Mouse (Mus musculus) limb, embryonic 11.5 days (tissue): ENCODE measurements at regions not wholly inside any gene's neighbourhood (a gene's known extent, or its start where the extent isn't known, plus 50 kb on each side); places are given as distances from the start of the nearest gene placed in this dataset.

ENCODE experiments used
- ATAC-seq: fragments of 200-750 bp; cut with Nextera tagmentation; 2 replicates; pipeline ENCODE4 v1.8.0; 2017; ENCODE audit warnings: low read depth; ENCODE audit not compliant: insufficient number of reproducible peaks, low FRiP score, low TSS enrichment
- DNase-seq: peaks from one replicate; pipeline ENCODE4 v3.0.0-alpha.2; 2015; ENCODE audit warnings: low spot score
- H3K27ac ChIP-seq: fragments of 300-500 bp; sonication (generic); replicated peaks from 2 replicates; pipeline ENCODE4 v1.5.1; 2014; ENCODE audit warnings: low read depth, mild to moderate bottlenecking, low read length
- H3K27me3 ChIP-seq: fragments of 300-500 bp; sonication (generic); 2 replicates; pipeline ENCODE4 v1.6.1; 2014; ENCODE audit warnings: mild to moderate bottlenecking, low read length, mixed read lengths; ENCODE audit not compliant: control insufficient read depth, insufficient read depth
- H3K36me3 ChIP-seq: fragments of 300-500 bp; sonication (generic); 2 replicates; pipeline ENCODE4 v1.6.1; 2014; ENCODE audit warnings: mild to moderate bottlenecking, low read length, moderate library complexity, mixed read lengths; ENCODE audit not compliant: control insufficient read depth, insufficient read depth
- H3K4me1 ChIP-seq: fragments of 300-500 bp; sonication (generic); 2 replicates; pipeline ENCODE4 v1.6.1; 2014; ENCODE audit warnings: low read length, mixed read lengths; ENCODE audit not compliant: control insufficient read depth, insufficient read depth
- H3K4me2 ChIP-seq: fragments of 300-500 bp; sonication (generic); 2 replicates; pipeline ENCODE4 v1.6.1; 2014; ENCODE audit warnings: low read depth, mild to moderate bottlenecking, moderate library complexity; ENCODE audit not compliant: severe bottlenecking
- H3K4me3 ChIP-seq: fragments of 300-500 bp; sonication (generic); 2 replicates; pipeline ENCODE4 v1.5.1; 2014; ENCODE audit warnings: low read depth, low read length
- H3K9ac ChIP-seq: fragments of 300-500 bp; sonication (generic); 2 replicates; pipeline ENCODE4 v1.6.1; 2014; ENCODE audit warnings: mild to moderate bottlenecking, low read length
- H3K9me3 ChIP-seq: fragments of 300-500 bp; sonication (generic); 2 replicates; pipeline ENCODE4 v1.6.1; 2016; ENCODE audit warnings: low read length; ENCODE audit not compliant: control insufficient read depth
- WGBS: fragments of 180-500 bp; shearing (Covaris S2); extraction: QIAGEN DNeasy Blood & Tissue Kit; methylation state at CpG from one replicate; pipeline ENCODE4 v1.1.7; 2014; 5-methylcytosine and 5-hydroxymethylcytosine counted together

GRCm38 (mm10) chr8:82529153-82529552, 126.1 kb upstream of the Il15 start:
- H3K9ac ChIP-seq: no peak overlapping the region
- H3K4me2 ChIP-seq: no peak overlapping the region
- H3K9me3 ChIP-seq: no peaks in the 10 kb centered on the region
- H3K4me1 ChIP-seq: no peaks in the 10 kb centered on the region
- WGBS: 87% methylated on average over 3 of the region's 3 CpGs
- ATAC-seq (no peak), DNase-seq (no peak)
- H3K36me3 ChIP-seq: no peaks in the 10 kb centered on the region
- no peak overlapping the region for H3K27ac ChIP-seq
- H3K4me3 ChIP-seq: no peak overlapping the region
- no peaks in the 10 kb centered on the region for H3K27me3 ChIP-seq

DNA sequence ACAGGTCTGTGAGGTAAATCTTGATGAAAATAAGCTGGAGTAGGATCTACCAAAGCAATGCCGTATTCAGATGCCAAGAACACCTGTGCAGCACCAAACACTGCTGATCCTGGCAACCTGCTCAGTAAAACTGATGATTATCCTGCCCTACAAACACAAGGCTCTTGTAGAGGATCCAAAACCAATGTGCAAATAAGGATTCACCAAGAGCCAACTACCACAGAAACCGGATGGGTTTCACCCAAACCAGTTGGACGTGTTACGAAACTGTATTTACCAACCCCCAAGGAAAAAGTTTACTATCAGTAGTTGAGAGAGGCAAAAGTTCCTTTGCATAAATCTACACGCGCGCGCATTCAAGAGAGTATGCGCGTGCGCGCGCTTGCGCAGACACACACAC, 120.8 kb upstream of the Il15 start:
- DNase-seq (no peak), ATAC-seq (no peak)
- Histone ChIP-seq H3K4me2 (no peak overlapping the region), H3K4me1 (no peaks in the 10 kb centered on the region), H3K4me3 (no peak overlapping the region), H3K36me3 (no peaks in the 10 kb centered on the region), H3K9me3 (no peaks in the 10 kb centered on the region), H3K9ac (no peak overlapping the region), H3K27ac (no peak overlapping the region), H3K27me3 (no peaks in the 10 kb centered on the region)
- WGBS: 95% methylated on average over 14 of the region's 14 CpGs

GRCm38 (mm10) chr8:82498496-82498895, 95.5 kb upstream of the Il15 start:
- no peak overlapping the region for H3K4me3 ChIP-seq
- H3K4me1 ChIP-seq: no peaks in the 10 kb centered on the region
- H3K27ac ChIP-seq: no peak overlapping the region
- no peak for DNase-seq
- H3K9me3 ChIP-seq: no peaks in the 10 kb centered on the region
- no peak overlapping the region for H3K9ac ChIP-seq
- H3K27me3 ChIP-seq: no peaks in the 10 kb centered on the region
- ATAC-seq: no peak
- H3K4me2 ChIP-seq: no peak overlapping the region
- H3K36me3 ChIP-seq: no peaks in the 10 kb centered on the region
- 73% methylated on average over 2 of the region's 2 CpGs for WGBS

GRCm38 (mm10) chr8:82477856-82478255, 74.8 kb upstream of the Il15 start:
- Histone ChIP-seq H3K4me3 (no peak overlapping the region), H3K9ac (no peak overlapping the region), H3K27ac (no peak overlapping the region), H3K4me2 (no peak overlapping the region), H3K27me3 (no peaks in the 10 kb centered on the region), H3K9me3 (no peaks in the 10 kb centered on the region), H3K36me3 (no peaks in the 10 kb centered on the region), H3K4me1 (0 out of 2 replicates have a peak, but pooled peaks cover 5% of the 10 kb centered on the region)
- 3% methylated on average over 5 of the region's 5 CpGs for WGBS
- ATAC-seq (no peak), DNase-seq (no peak)

DNA sequence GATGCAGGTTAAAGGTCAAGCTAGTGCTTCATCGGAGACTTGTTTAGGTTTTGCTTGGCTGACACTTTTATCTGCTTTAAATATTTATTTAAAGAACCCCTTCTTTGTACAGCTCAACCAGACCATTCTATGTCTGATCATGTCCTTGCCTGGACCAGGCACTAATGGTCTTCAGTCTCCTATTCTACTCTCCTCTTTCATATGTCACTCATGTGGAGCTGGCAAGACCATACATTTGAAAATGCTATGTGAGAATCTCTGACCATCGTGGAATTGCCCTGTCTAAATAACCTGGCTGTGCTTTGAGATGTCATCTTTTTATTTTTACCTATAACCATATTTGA, 74.4 kb upstream of the Il15 start:
- no peaks in the 10 kb centered on the region for H3K27me3 ChIP-seq
- H3K36me3 ChIP-seq: no peaks in the 10 kb centered on the region
- no peak overlapping the region for H3K4me2 ChIP-seq
- DNase-seq (no peak), ATAC-seq (no peak)
- H3K27ac ChIP-seq: no peak overlapping the region
- H3K4me3 ChIP-seq: no peak overlapping the region
- WGBS: 26% methylated on average over 2 of the region's 2 CpGs
- 0 out of 2 replicates have a peak, but pooled peaks cover 5% of the 10 kb centered on the region for H3K4me1 ChIP-seq
- H3K9me3 ChIP-seq: no peaks in the 10 kb centered on the region
- H3K9ac ChIP-seq: no peak overlapping the region

GRCm38 (mm10) chr8:82476708-82477425, 73.8 kb upstream of the Il15 start:
- Histone ChIP-seq H3K4me1 (0 out of 2 replicates have a peak, but pooled peaks cover 5% of the 10 kb centered on the region), H3K9me3 (no peaks in the 10 kb centered on the region), H3K36me3 (no peaks in the 10 kb centered on the region), H3K27me3 (no peaks in the 10 kb centered on the region), H3K9ac (no peak overlapping the region), H3K4me2 (no peak overlapping the region), H3K27ac (no peak overlapping the region), H3K4me3 (no peak overlapping the region)
- 50% methylated on average over 7 of the region's 7 CpGs for WGBS
- ATAC-seq (no peak), DNase-seq (no peak)

DNA sequence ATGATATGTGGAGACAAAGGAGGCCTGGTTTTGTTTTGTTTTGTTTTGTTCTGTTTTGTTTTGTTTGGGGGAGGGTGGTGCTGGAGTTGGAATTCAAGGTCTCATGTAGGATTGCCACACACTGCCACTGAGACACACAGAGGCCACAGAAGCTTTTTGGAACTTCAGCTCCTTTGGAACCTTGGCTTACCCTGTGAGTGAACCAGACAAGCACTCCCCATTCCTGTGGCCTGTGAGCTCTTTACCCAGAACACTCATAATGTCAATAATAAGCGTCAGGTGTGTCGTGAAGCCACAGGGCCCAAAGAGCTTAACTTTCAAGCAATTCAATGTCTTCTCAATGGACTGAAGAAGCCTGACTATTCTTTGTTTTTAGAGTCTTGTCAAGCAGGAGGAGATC, 70.2 kb upstream of the Il15 start:
- H3K27me3 ChIP-seq: no peaks in the 10 kb centered on the region
- H3K27ac ChIP-seq: no peak overlapping the region
- DNase-seq: no peak
- WGBS: 82% methylated on average over 2 of the region's 2 CpGs
- ATAC-seq: no peak
- no peak overlapping the region for H3K4me3 ChIP-seq
- no peaks in the 10 kb centered on the region for H3K9me3 ChIP-seq
- H3K9ac ChIP-seq: no peak overlapping the region
- H3K4me1 ChIP-seq: 0 out of 2 replicates have a peak, but pooled peaks cover 5% of the 10 kb centered on the region
- H3K36me3 ChIP-seq: no peaks in the 10 kb centered on the region
- H3K4me2 ChIP-seq: no peak overlapping the region

GRCm38 (mm10) chr8:82471825-82472224, 68.8 kb upstream of the Il15 start:
- DNase-seq (no peak), ATAC-seq (no peak)
- Histone ChIP-seq H3K27ac (no peak overlapping the region), H3K27me3 (no peaks in the 10 kb centered on the region), H3K4me3 (no peak overlapping the region), H3K9me3 (no peaks in the 10 kb centered on the region), H3K9ac (no peak overlapping the region), H3K36me3 (no peaks in the 10 kb centered on the region), H3K4me2 (no peak overlapping the region), H3K4me1 (no peaks in the 10 kb centered on the region)
- WGBS: no CpG with 5 or more reads among the region's 1 CpGs

GRCm38 (mm10) chr8:82469824-82470223, 66.8 kb upstream of the Il15 start:
- H3K27ac ChIP-seq: no peak overlapping the region
- H3K4me2 ChIP-seq: no peak overlapping the region
- ATAC-seq: no peak
- no peak for DNase-seq
- no peak overlapping the region for H3K4me3 ChIP-seq
- no peaks in the 10 kb centered on the region for H3K36me3 ChIP-seq
- no peaks in the 10 kb centered on the region for H3K9me3 ChIP-seq
- H3K4me1 ChIP-seq: no peaks in the 10 kb centered on the region
- H3K9ac ChIP-seq: no peak overlapping the region
- no peaks in the 10 kb centered on the region for H3K27me3 ChIP-seq
